Mouse (Mus musculus) heart, adult 9 months (tissue): Measurements from ENCODE around the gene Carmil2.

Experiments used
- DNase-seq, 2 experiments: peaks; one replicate each; pipeline ENCODE4 v3.0.0; 2022; ENCODE audit warnings: low spot score in 2 of 2

Carmil2 gene

GRCm38 (mm10) chr8:105722861-105723260, 36.8 kb downstream of the Carmil2 start:
- no peak for DNase-seq

- DNase-seq, result no peak
These were observed 39.7 kb downstream of the Carmil2 start for GRCm38 (mm10) chr8:105725726-105726125.

GRCm38 (mm10) chr8:105727397-105728124, 41.5 kb downstream of the Carmil2 start:
- peak; percentile 76 to 88 for DNase-seq

GRCm38 (mm10) chr8:105732186-105732585, 46.1 kb downstream of the Carmil2 start:
- no peak for DNase-seq

GRCm38 (mm10) chr8:105739216-105739615, 53.1 kb downstream of the Carmil2 start:
- DNase-seq, result no peak

- DNase-seq, result no peak
These were observed 57.2 kb downstream of the Carmil2 start for GRCm38 (mm10) chr8:105743301-105743700.
